Mouse (Mus musculus) midbrain, embryonic 14.5 days (tissue): ENCODE results near the gene Tspear. TPM values are rescaled to one million over a fixed set of nuclear protein-coding genes. Genes with fewer than 3 reads are reported as not detected.
"Not testable (repeated sequence)": the region's sequence is repeated elsewhere in the genome, so short reads cannot be mapped to it uniquely, and the experiment has no call there.

Experiments used
- ATAC-seq: fragments of 200-750 bp; cut with Nextera tagmentation; 2 replicates; pipeline ENCODE4 v1.8.0; 2017; ENCODE audit warnings: moderate number of reproducible peaks, moderate library complexity; ENCODE audit not compliant: low FRiP score, low TSS enrichment
- DNase-seq: peaks from one replicate; pipeline ENCODE4 v3.0.0-alpha.2; 2015
- H3K27ac ChIP-seq: fragments of 300-500 bp; sonication (generic); replicated peaks from 2 replicates; pipeline ENCODE4 v1.5.1; 2014; ENCODE audit warnings: mild to moderate bottlenecking, low read depth, low read length, moderate library complexity
- H3K27me3 ChIP-seq: fragments of 300-500 bp; sonication (generic); 2 replicates; pipeline ENCODE4 v1.6.1; 2014; ENCODE audit warnings: low read length, control low read depth, mixed read lengths; ENCODE audit not compliant: control insufficient read depth, insufficient read depth
- H3K36me3 ChIP-seq: fragments of 300-500 bp; sonication (generic); 2 replicates; pipeline ENCODE4 v1.6.1; 2014; ENCODE audit warnings: low read length, control low read depth; ENCODE audit not compliant: control insufficient read depth, insufficient read depth
- H3K4me1 ChIP-seq: fragments of 300-500 bp; sonication (generic); 2 replicates; pipeline ENCODE4 v1.6.1; 2014; ENCODE audit warnings: mild to moderate bottlenecking, antibody characterized with exemption, low read length, control low read depth; ENCODE audit not compliant: control insufficient read depth, insufficient read depth
- H3K4me2 ChIP-seq: fragments of 300-500 bp; sonication (generic); 2 replicates; pipeline ENCODE4 v1.6.1; 2014; ENCODE audit warnings: mild to moderate bottlenecking, low read length, moderate library complexity
- H3K4me3 ChIP-seq: fragments of 300-500 bp; sonication (generic); replicated peaks from 2 replicates; pipeline ENCODE4 v1.5.1; 2014; ENCODE audit warnings: low read depth, low read length
- H3K9ac ChIP-seq: fragments of 300-500 bp; sonication (generic); replicated peaks from 2 replicates; pipeline ENCODE4 v1.6.1; 2014; ENCODE audit warnings: mild to moderate bottlenecking, low read length, moderate library complexity
- H3K9me3 ChIP-seq: fragments of 300-500 bp; sonication (generic); 2 replicates; pipeline ENCODE4 v1.6.1; 2016; ENCODE audit warnings: low read length, control low read depth, mixed read lengths; ENCODE audit not compliant: control insufficient read depth
- WGBS: fragments of 180-500 bp; shearing (Covaris S2); extraction: QIAGEN DNeasy Blood & Tissue Kit; methylation state at CpG from one replicate; pipeline ENCODE4 v1.1.7; 2014; 5-methylcytosine and 5-hydroxymethylcytosine counted together
- polyA plus RNA-seq: library from polyadenylated mRNA; unstranded; fragments of >200 nt; fragmentation: Nextera tagmentation; extraction: Ambion mirVana; gene quantifications from 2 replicates; pipeline ENCODE4 v1.2.1, GENCODE M21; 2014

The Tspear gene
- polyA plus RNA-seq, 1 experiment from 2014 or later, result 0.88 TPM

- no peak overlapping the region for H3K4me3 ChIP-seq
- no peaks in the 10 kb centered on the region for H3K9me3 ChIP-seq
- no peak overlapping the region for H3K9ac ChIP-seq
- H3K36me3 ChIP-seq, result no peaks in the 10 kb centered on the region
- no peak overlapping the region for H3K27ac ChIP-seq
- H3K4me2 ChIP-seq, result no peak overlapping the region
- DNase-seq (no peak), ATAC-seq (no peak)
- no peaks in the 10 kb centered on the region for H3K4me1 ChIP-seq
- H3K27me3 ChIP-seq, result no peaks in the 10 kb centered on the region
- 77% methylated on average over 8 of the region's 8 CpGs for WGBS
Measured at GRCm38 (mm10) chr10:77724855-77725254, 38.5 kb downstream of the Tspear start.

DNA sequence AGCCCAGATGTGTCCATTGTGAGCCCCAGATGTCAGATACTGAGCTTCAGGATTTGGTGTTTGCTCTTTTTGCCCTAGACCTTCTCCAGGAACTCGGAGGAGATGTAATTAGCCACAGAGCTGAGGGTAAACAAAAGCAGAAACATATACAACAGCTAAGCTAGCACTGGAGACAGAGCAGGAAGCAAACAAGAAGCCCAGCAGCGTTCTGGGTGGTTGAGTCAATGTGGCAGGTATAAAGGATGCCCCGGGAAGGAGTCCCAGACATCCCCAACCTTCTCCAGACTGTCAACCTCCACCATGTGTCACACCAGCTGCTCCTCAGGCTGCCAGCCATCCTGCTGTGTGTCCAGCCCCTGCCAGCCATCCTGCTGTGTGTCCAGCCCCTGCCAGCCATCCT, 39.8 kb downstream of the Tspear start, which contains the start of gene Gm10100:
Gm10100 (plus strand) TSS at position 301 of the 400 bp plus-strand sequence.
- H3K36me3 ChIP-seq, result no peaks in the 10 kb centered on the region
- no peak within 1 kb of the TSS for H3K9ac ChIP-seq
- H3K9me3 ChIP-seq, result no peaks in the 10 kb centered on the region
- WGBS, result 42% methylated on average over 3 of the region's 3 CpGs
- no peak for DNase-seq
- H3K4me2 ChIP-seq, result no peak within 1 kb of the TSS
- no peak within 1 kb of the TSS for H3K4me3 ChIP-seq
- H3K27ac ChIP-seq, result no peak within 1 kb of the TSS
- no peak for ATAC-seq
- H3K27me3 ChIP-seq, result no peaks in the 10 kb centered on the region
- H3K4me1 ChIP-seq, result no peaks in the 10 kb centered on the region

DNA sequence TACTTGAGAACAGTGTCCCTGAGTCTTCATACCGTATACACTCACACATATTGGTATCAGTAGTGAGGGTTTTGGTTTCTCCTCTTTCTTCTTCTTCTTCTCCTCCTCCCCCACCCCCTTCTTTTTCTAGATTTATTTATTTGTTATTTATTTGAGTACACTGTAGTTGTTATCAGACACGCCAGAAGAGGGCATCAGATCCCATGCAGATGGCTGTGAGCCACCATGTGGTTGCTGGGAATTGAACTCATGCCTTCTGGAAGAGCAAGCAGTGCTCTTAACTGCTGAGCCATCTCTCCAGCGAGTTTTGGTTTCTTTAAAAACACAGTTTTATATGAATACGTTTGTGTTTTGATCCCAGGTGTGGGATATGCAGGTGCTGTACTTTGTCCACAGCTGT, 41.9 kb downstream of the Tspear start:
- no peaks in the 10 kb centered on the region for H3K9me3 ChIP-seq
- WGBS, result 69% methylated on average over 4 of the region's 4 CpGs
- ATAC-seq (no peak), DNase-seq (peak; percentile 12)
- H3K4me2 ChIP-seq, result no peak overlapping the region
- no peaks in the 10 kb centered on the region for H3K4me1 ChIP-seq
- no peak overlapping the region for H3K9ac ChIP-seq
- no peaks in the 10 kb centered on the region for H3K27me3 ChIP-seq
- H3K4me3 ChIP-seq, result no peak overlapping the region
- no peak overlapping the region for H3K27ac ChIP-seq
- H3K36me3 ChIP-seq, result no peaks in the 10 kb centered on the region

DNA sequence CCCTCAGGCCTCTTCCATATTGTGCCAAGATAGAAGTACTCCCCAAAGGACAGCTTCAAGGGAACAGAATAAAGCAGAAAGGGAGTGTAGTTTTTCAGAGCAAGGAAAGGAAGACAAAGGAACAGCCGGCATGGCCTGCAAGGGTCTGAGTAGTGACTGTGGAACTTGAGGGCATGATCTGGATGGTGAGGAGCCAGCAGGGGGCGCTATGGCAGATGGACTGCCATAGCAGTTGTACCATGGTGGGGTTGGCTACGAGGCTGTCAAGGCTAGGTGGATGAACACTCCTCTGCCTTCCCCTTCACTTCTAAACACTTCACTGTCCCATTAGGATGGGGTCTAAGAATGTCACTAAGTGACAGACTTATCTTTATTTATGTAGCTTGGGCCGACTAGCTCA, 42.9 kb downstream of the Tspear start:
- no peak for ATAC-seq

DNA sequence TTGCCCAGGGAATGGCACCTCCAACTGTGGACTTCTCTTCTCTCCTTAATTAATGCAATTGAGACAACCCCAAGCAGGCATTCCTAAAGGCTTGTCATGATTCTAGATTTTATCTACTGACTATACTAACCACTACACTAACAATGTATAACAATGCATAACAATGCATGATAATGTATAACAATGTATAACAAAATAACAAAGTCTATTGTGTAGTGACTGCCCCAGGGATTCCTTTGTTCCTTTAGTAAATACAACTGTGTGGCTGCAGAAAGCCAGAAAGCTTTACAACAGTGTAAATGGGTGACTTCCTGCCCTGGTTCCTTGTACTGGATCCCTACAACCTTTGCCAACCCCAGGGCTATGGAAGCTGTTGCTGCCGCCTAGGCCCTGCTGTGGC, 49.6 kb downstream of the Tspear start:
- Histone ChIP-seq H3K9me3 (no peaks in the 10 kb centered on the region), H3K27me3 (no peaks in the 10 kb centered on the region), H3K36me3 (no peaks in the 10 kb centered on the region), H3K4me2 (no peak overlapping the region), H3K9ac (no peak overlapping the region), H3K27ac (no peak overlapping the region), H3K4me3 (no peak overlapping the region), H3K4me1 (no peaks in the 10 kb centered on the region)
- 90% methylated on average over 1 of the region's 1 CpGs for WGBS
- ATAC-seq (no peak), DNase-seq (no peak)

More for the DNA sequence above, 42.9 kb downstream of the Tspear start:
- 48% methylated on average over 4 of the region's 4 CpGs for WGBS
- no peak overlapping the region for H3K27ac ChIP-seq
- H3K4me2 ChIP-seq, result no peak overlapping the region
- H3K9ac ChIP-seq, result no peak overlapping the region
- no peaks in the 10 kb centered on the region for H3K27me3 ChIP-seq
- no peaks in the 10 kb centered on the region for H3K9me3 ChIP-seq
- peak; percentile 20 for DNase-seq
- H3K36me3 ChIP-seq, result no peaks in the 10 kb centered on the region
- H3K4me3 ChIP-seq, result no peak overlapping the region
- H3K4me1 ChIP-seq, result no peaks in the 10 kb centered on the region

DNA sequence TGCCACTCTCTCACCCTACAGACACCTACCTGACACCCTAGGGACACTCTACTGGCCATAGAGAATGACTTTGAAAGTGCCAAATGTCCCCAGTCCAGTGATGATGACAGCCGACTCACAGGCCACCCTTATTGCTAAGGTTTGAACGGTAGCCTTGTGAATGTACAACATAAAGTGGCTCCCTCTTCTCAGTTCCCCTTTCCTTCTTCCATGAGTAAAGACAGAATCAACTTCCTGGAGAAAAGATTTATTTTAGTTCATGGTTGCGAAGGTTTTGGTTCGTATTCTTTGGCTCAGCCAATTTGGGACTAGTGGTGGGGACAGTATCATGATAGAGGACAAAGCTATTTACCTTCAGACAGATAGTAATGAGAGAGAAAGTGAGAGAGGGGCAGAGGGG, 52.6 kb downstream of the Tspear start:
- DNase-seq, result no peak
- Histone ChIP-seq H3K27ac (no peak overlapping the region), H3K36me3 (no peaks in the 10 kb centered on the region), H3K4me2 (no peak overlapping the region), H3K9me3 (no peaks in the 10 kb centered on the region), H3K27me3 (no peaks in the 10 kb centered on the region), H3K9ac (no peak overlapping the region), H3K4me1 (no peaks in the 10 kb centered on the region), H3K4me3 (no peak overlapping the region)
- 92% methylated on average over 4 of the region's 4 CpGs for WGBS
- no peak for ATAC-seq

DNA sequence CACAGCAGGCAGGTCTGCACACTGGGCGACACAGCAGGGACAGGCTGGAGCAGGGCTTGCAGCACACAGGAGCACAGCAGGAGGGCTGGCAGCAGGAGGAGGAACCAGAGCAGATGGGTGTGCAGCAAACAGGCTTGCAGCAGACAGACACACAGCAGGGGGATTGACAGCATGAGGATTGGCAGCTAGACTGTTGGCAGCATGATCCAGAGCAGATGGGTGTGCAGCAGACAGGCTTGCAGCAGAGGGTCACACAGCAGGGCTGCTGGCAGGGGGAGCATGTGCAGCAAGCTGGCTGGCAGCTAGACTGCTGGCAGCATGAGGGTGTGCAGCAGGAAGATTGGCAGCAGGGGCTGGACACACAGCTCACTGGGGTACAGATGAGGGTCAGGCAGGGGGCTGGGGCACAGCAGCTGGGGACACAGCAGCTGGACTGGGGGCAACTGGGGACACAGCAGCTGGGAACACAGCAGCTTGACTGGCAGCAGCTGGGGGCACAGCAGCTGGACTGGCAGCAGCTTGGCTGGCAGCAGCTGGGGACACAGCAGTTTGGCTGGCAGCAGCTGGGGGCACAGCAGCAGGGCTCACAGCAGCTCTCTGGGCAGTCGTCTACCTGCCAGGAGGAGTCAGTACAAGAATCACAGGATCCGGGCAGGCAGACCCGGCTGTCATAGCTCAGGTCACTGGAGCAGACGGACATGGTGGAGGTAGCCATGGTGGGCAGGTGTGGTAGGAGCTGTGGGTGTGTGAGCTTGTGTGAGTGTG, 55.7 kb downstream of the Tspear start, which contains the start of gene Gm18596:
Gm18596 (minus strand) TSS at position 715 of the 765 bp plus-strand sequence.
- not testable (repeated sequence) for H3K4me1 ChIP-seq, H3K36me3 ChIP-seq, H3K9me3 ChIP-seq, H3K27me3 ChIP-seq, H3K27ac ChIP-seq, DNase-seq, H3K4me3 ChIP-seq, H3K9ac ChIP-seq, ATAC-seq, H3K4me2 ChIP-seq
- WGBS, result 58% methylated on average over 4 of the region's 5 CpGs

DNA sequence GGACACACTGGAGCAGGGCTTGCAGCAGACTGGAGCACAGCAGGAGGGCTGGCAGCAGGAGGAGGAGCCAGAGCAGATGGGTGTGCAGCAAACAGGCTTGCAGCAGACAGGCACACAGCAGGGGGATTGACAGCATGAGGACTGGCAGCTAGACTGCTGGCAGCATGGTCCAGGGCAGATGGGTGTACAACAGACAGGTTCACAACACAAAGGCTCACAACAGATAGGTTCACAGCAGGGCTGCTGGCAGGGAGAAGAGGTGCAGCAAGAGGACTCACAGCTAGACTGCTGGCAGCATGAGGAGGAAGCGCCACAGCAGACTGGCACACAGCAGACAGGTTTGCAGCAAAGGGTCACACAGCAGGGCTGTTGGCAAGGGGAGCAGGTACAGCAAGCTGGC, 64.3 kb downstream of the Tspear start:
- H3K4me2 ChIP-seq, H3K27me3 ChIP-seq, H3K27ac ChIP-seq, H3K4me3 ChIP-seq, ATAC-seq, DNase-seq, H3K9ac ChIP-seq, H3K4me1 ChIP-seq, H3K9me3 ChIP-seq, H3K36me3 ChIP-seq: not testable (repeated sequence)
- 90% methylated on average over 1 of the region's 1 CpGs for WGBS

DNA sequence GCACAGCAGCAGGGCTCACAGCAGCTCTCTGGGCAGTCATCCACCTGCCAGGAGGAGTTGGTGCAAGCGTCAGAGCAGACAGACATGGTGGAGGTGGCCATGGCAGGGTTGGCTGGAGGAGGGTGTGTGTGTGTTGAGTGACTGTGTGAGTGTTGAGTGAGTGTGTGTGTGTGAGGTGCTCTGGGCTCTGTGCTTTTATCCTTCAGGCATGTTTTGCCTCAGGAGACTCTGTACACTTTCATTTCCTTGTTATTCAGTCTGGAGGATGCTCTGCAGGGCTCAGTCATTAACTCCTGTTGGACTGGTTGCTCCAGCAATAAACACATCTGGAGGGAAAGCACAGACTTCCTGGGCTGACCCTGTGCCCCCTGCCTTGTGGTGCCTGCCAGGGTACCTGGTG, 64.9 kb downstream of the Tspear start, which contains the start of gene Gm9736:
Gm9736 (minus strand) TSS at position 101 of the 400 bp plus-strand sequence.
- H3K27ac ChIP-seq, H3K4me1 ChIP-seq, DNase-seq, H3K4me2 ChIP-seq, H3K27me3 ChIP-seq, H3K36me3 ChIP-seq, H3K4me3 ChIP-seq, H3K9me3 ChIP-seq, H3K9ac ChIP-seq, ATAC-seq: not testable (repeated sequence)
- 63% methylated on average over 1 of the region's 1 CpGs for WGBS
